Mouse (Mus musculus) CH12.LX (cell line): ENCODE data around the gene Imp3.

Source experiments
- CTCF ChIP-seq, 2 experiments: IDR thresholded peaks in 1 of 2; conservative IDR thresholded peaks in 1 of 2; 2 replicates each; pipeline ENCODE4 v1.5.1; 2011 to 2012; ENCODE audit warnings: low read depth in 2 of 2, low read length in 2 of 2, improper control_type of control experiment in 1 of 2, inconsistent platforms in 1 of 2, mild to moderate bottlenecking in 1 of 2, moderate library complexity in 1 of 2
- IRF4 ChIP-seq: IDR thresholded peaks from 2 replicates; pipeline ENCODE4 v1.6.1; 2014; ENCODE audit warnings: low read depth, mild to moderate bottlenecking, inconsistent platforms, low read length, improper control_type of control experiment
- JUND ChIP-seq: conservative IDR thresholded peaks from 2 replicates; pipeline ENCODE4 v1.6.1; 2011; ENCODE audit warnings: low read depth, low read length, improper control_type of control experiment
- POLR2A ChIP-seq: IDR thresholded peaks from 2 replicates; pipeline ENCODE4 v1.6.1; 2011; ENCODE audit warnings: low read depth, mild to moderate bottlenecking, improper control_type of control experiment, low read length
- TCF12 ChIP-seq: IDR thresholded peaks from 2 replicates; pipeline ENCODE4 v1.6.1; 2014; ENCODE audit warnings: low read depth, mild to moderate bottlenecking, inconsistent platforms, low read length, improper control_type of control experiment
- UBTF ChIP-seq: IDR thresholded peaks from 2 replicates; pipeline ENCODE4 v1.6.1; 2012; ENCODE audit warnings: low read depth, mild to moderate bottlenecking, inconsistent platforms, low read length, improper control_type of control experiment, moderate library complexity

DNA sequence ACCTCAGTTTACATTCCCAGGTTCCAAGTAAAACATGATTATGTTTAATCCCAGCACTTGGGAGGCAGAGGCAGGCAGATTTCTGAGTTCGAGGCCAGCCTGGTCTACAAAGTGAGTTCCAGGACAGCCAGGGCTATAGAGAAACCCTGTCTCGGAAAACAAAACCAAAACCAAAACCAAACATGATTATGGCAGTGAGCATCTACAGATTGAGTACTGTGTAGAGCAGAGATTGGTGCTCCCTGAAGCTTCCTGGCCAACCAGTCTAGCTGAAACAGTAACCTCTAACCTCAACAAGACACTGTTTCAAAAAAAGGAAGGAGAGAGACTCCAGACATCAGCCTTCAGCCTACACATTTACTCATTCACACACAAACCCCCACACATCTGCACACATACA lies 21.4 kb downstream of the Imp3 start:
- TF ChIP-seq POLR2A (no peak), TCF12 (no peak), UBTF (no peak), CTCF (conservative IDR thresholded peaks at IDR 0.05 in 1 of 2, IDR thresholded peaks at IDR 0.05 in 1 of 2; ENCODE audit: low read depth in 2 of 2, low read length in 2 of 2) (no peak), IRF4 (no peak), JUND (no peak)
